Mouse (Mus musculus) retina, postnatal 1 day (tissue): ENCODE data around the gene Itpkc.

Source experiments
- DNase-seq: peaks from one replicate; pipeline ENCODE4 v3.0.0-alpha.2; 2012

Itpkc gene

DNA sequence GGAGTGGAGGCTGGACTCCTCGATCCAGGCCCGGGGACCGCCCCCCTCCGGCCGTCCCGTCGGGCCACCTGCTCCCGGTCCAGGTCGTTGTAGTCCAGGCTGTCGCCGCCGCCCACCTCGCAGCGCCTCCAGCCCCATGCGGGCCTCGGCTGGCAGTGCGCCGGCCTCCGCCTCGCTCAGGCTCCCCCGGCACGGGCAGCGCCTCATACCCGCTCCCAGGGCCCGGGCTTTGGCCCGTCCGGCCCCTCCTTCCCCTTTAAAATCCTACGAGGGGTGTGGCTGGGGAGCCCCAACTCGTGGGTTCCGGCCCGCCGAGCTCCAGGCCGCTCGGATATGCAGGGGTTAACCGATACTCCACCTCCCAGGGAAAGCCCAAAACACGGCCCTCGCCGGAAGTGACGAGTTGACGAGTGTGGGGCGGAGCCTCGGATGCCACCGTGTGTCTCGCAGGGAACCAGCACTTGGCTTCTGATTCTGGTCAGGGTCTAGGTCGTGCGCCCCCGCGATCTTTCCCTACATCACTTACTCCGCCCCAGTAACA, at the start of gene Itpkc:
Gene Itpkc, minus strand, starts transcription at position 381 of the 541 bp plus-strand sequence.
- DNase-seq: peak; percentile 97

DNA sequence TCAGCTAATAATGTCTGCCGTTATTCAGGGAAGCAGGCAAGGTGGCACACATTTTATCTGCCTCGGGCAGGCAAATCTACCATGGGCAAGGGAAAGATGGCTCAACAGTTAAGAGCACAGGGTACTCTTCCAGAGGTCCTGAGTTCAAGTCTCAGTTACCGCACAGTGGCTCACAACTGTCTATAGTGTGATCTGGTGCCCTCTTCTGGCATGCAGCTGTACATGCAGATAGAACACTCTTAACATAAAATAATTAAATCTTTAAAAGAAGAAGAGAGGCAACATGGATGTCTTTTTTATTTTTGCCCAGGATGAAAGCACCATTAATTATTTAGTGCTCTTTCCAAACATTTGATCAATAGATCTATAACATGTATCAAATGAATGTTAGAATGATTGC, 48.7 kb upstream of the Itpkc start:
- DNase-seq: no peak

DNA sequence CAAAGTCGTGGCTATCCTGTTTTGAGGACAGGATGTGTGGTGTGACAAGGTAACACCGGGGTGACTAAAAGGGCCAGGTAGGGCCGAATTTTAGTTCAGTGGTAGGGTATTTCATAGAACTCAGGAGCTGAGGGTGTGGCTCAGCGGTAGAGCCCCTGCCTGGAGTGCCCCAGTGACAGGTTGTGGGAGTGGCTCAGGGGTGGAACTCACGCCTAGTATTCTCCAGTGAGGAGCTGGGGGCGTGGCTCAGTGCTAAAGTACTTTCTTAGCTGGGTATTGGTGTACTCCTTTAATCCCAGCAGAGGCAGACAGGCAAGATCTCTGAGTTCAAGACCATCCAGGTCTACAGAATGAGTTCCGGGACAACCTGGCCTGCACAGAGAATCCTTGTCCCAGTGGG, 47.6 kb upstream of the Itpkc start:
- no peak for DNase-seq

DNA sequence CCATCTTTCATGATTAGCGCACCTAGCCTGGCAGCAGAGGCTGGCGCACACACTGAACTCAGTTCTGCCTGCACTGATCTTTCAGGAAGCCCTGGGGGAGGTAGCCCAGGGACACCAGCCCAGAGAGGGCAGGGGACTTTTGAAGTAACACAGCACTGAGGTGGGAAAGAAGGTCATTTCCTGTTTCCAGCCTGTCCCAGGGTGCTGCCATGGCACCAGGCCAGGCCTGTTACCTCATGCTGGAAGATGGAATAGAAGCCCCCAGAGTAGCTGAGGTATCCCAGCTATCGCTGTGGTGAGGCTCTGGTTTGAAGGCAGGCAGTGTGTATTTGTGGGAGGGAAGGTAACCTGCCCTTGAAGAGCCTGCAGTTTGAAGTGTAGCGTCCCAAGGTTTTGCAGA, 46.5 kb upstream of the Itpkc start:
- no peak for DNase-seq

DNA sequence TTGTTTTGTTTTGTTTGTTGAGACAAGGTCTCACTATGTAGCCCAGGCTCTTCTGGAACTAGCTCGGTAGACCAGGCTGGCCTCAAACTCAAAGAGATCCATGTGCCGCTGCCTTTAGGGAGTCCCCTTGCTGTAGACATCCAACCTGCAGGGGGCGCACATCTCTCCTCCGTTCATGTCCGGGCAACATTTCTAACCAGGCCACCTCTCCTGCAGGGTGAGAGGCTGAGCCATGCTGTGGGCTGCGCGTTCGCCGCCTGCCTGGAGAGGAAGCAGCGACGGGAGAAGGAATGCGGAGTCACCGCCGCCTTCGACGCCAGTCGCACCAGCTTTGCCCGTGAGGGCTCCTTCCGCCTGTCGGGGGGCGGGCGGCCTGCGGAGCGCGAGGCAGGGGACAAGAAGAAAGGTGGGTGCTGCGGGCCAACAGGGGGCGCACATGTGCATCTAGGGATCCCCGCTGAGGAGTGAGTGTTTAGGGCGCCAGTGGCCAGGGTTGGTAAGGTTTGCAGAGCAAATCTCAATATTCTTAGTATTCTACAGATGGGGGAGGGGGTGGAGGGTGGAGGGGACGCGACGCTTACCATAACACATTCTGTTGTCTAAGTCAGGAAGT, 45.4 kb upstream of the Itpkc start:
- DNase-seq: peak; percentile 56

DNA sequence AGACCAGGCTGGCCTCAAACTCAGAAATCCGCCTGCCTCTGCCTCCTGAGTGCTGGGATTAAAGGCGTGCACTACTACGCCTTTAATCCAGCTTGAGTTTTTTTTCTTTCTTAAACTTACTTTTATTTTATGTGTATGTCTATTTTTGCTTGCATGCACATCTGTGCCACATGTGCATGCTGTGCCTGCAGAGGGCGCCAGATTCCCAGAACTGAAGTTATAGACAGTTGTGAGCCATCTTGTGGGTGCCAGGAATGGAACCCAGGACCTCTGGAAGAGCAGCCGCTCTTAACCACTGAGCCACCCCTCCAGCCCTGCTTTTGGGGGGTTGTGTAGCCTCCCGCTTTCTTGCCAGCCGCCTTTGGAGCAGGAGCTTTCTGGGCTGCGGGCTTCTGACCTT, 43.0 kb upstream of the Itpkc start:
- no peak for DNase-seq

DNA sequence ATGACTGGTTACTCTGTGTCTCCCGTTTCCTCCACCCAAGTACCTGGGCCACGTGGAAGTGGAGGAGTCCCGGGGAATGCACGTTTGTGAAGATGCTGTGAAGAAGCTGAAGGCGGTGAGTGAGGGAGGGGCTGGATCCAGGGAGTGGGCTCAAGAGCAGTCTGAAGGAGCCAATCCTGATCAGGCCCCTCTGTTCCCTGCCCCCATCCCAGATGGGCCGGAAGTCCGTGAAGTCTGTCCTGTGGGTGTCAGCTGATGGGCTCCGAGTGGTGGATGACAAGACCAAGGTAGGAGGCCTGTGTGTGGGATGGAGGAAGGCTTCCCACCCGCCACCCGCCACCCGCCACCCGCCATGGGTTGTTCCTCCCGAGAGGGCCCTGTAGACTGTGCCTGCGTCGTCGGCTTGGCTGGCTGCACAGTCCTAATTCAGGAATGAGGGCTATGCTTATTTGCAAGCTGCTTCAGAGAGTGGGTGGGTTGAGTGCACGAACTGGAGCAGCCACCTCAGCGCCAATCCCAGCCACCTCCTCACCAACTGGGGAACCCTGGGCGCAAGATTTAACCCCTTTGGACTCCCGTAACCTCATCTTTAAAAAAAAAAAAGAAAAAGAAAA, 38.2 kb upstream of the Itpkc start:
- no peak for DNase-seq

DNA sequence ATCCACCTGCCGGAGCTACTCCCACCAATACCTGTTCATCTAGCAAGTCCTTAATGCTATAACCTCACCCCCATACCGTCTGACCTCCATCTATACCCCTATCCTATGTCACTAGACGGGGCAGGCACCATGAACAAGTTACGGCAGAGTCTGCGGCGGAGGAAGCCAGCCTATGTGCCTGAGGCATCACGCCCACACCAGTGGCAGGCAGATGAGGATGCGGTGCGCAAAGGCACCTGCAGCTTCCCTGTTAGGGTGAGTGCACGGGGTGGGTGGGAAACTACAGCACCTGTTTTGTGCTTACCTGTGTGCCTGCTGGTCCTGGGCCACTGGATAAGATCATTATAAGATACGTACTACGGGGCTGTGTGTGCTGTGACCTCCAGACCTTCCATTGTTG, 36.3 kb upstream of the Itpkc start:
- DNase-seq: no peak

DNA sequence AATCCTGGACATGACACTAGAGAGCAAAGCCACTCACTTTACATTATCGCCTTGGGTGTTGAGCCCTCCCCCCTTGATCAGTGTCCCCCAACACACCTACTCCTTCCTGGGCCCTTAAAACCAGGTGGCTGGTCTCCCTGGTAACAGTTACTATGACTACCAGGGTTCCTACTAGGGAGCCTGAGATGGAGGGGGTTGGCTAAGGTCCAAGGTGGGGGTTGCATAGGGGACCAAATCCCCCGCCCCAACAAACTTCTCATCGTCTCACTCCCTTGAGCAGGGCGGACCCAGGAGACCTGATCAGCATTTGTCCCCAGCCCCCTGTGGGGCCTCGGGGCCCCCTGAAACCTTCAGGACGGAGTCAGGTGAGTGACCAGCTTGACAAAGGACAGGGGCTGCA, 33.4 kb upstream of the Itpkc start:
- DNase-seq: no peak

DNA sequence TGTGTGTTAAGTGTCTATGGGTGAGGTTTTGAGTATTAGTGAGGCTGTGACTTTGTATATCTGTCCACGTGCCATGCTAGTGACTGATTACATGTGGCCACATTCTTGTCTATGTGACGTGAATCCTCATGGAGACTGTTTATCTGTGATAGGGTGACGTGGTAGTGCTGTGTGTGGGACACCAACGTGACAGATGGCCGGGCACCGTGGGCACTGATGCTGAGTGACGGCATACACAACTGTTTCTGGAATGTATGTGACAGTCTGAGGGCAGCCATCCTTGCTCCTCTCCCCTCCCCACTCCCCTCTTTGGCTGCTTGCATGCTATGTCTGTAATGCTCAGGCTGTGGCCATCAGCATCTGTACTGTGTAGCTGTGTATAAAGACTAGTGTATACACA, 32.4 kb upstream of the Itpkc start:
- no peak for DNase-seq

DNA sequence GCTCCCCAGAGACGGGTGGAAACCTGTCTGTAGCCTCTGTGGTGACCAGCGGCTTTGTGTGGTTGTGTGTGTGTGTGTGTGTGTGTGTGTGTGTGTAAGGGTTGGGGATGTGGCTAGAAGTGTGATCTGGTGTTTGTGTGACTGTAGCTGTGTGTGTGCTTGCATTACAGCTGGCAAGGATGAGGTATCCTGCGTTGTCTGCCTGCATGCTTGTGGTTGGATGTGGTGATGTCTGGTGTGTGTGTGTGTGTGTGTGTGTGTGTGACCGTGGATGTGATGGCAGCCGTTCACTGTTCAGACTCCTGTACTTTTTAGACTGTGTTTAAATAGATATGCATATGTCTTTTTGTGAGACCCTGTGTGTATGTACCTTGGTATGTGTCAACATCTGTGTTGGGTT, 31.3 kb upstream of the Itpkc start:
- no peak for DNase-seq

DNA sequence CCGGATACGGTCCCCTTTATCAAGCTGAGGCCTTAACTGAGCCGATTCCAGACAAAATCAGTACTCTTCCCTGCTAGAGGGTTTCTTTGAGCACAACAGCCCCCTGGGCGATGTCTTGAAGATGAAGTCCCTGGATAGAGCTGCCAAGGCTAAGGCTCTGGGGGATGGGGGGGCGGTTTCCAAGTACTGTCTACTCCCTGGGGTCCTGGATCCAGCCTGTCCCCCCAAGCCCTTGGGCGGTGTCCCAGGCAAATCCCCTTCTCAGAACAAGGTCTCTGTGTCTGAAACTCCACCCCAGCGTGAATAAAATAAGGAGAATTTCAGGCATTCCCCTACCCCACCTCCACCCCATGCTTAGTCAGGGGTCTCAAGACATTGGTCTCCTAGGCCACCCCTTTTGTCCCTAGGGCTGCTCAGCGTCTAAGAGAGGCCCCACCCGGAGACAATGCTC, 30.8 kb upstream of the Itpkc start:
- peak; percentile 53 for DNase-seq

DNA sequence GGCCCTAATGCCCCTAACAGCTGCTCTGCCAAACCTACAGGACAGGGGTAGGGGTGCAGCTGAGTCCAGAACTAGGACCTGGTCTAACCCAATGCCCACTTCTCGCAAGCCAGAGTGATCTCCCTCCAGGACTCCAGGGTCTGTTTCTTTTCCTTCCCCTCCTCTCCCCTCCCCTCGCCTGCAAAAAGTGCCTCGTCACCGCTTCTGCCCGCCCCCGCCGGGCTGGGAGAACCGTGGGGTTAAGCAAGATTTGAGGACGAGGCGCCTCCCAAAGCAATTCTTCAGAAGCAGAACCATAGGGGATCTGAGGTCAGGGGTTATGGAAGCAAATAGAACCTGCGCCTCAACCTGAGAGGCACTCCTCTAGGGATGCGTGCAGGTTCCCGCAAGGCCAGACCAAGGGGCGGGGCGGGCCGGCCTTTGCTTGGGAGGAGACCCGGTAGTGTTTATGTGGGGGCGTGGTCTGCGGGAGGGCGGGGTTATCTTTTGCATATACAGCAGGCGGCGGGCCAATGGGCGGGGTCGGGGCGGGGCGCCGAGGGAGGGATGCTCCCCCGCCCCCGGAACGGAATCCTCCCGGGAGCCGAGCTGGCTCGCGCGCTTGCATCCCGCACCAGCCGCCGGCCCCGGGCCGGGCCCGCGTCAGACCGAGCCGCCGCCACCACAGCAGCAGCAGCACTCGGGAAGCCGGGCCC, 29.9 kb upstream of the Itpkc start, which contains the start of gene Numbl:
Gene Numbl, plus strand, starts transcription at position 229 of the 695 bp plus-strand sequence.
- DNase-seq: peak; percentile 97

DNA sequence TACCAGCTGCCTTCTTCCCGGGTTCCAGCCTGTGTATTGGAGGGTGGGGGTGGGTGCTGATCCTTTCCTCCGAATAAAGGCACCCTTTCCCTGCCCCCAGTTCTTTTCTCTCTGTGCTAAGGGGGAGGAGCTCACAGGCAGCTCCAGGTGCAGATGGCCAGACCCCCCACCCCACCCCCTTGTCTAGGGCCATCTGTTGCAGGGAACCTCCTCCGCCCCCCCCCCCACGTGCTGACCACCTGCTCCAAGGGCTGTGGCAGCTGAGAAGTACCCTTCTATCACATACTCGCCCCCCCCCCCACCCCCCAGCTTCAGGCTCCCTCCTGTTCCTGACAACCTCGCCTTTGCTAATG, 29.4 kb upstream of the Itpkc start:
- peak; percentile 87 for DNase-seq

DNA sequence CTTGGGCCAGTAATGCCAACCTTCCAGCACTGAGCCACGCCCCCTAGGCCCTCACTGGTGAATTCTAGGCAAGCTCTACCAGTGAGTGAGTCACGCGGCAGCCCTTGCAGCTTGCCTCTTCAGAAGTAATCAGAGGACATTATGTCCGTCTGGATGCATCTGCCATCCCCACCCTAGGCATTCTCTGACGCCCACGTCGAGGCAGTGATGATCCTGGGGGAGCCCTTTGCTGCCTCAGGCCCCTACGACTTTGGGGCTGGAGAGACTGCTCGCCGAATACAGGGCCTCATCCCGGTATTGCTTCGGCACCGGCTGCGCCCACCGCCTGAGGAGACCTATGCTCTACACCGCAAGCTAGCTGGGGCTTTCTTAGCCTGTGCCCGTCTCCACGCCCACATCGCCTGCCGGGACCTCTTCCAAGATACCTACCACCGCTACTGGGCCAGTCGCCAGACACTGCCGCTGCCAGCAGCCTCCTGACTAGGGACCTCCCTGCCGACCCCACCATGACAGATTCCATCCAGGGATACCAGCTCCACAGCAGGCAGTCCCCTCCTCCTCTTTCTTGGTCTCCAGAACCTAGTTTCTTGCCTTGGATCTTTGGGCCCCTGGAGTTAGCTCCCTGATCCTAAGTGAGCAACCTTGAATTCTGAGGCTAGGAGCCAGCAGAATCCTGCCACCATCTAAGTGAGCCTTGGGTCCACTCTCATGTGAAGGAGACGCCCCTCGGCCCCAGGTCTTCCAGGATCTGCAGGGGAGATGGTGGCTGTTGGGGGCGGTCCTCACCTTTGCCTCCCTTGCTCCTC, 28.8 kb upstream of the Itpkc start:
- peak; percentile 88 for DNase-seq

DNA sequence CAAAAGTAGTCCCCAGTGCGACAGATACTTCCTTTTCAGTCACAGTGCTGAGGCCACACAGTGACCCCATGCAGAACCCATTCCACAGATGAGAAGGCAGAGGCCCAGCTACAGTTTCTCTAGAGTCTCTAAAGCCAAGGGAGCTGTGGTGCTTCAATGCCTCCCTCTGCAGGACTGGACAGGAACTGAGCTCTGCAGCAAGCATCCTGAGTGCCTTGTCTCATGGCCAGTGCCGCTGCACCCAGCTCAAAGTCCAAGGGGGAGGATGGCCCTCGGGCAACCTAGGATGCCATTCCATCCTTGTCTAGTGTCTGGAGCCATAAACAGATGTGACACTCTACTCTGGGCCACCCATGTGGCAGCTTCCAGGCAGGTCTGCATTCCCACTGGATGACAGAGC, 27.3 kb upstream of the Itpkc start:
- DNase-seq: peak; percentile 36

DNA sequence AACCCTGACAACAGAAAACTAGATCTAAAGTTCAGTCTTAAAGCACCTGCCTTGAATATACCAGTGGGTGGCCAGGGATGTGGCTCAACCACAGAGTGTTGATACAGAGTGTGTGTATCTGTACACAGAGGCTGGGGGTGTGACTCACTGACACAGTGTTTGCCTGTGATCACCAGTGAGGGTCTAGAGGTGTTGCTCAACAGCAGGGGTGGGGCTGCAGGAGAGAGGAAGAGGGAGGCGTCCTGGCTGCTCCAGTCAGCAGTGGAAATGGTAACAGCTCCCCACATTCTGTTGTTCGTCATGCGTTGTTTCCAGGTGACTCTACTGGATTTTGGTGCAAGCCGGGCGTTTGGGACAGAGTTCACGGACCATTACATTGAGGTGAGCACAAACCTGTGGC, 23.5 kb upstream of the Itpkc start:
- no peak for DNase-seq

DNA sequence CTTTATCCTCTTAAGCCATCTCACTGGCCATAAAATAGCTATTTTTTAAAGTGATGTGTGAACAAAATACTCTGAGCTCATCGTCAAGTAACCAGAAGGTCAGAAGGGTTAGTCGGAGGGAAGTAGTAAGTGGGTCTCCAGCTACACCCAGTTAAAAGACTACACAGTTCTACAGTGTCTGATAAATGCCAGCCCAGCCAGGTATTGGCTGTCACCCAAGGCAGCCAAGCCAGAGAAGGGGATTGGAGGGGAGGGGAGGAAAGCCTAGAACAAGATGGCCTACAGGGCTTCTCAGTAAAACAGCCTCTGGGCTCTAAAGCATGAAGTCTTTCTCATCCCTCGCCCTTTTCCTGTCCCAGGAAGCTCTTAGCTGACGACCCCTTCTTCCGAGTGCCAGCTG, 21.5 kb upstream of the Itpkc start:
- no peak for DNase-seq

DNA sequence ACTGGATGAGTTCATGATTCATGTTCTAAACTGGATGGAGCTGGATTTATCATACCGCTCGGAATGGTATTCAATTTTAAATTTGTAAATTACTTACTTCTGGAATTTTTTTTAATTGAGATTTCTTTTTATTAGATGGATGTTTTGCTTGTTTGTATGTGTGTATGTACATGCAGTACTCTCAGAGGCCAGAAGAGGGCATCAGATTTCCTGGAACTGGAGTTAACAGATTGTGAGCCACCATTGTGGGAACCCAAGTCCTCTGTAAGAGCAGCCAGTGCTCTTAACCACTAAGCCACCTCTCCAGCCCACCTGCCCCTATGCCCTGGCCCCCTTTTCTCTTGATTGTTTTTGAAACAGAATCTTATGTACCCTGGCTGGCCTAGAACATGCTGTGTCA, 20.7 kb upstream of the Itpkc start:
- peak; percentile 68 for DNase-seq

DNA sequence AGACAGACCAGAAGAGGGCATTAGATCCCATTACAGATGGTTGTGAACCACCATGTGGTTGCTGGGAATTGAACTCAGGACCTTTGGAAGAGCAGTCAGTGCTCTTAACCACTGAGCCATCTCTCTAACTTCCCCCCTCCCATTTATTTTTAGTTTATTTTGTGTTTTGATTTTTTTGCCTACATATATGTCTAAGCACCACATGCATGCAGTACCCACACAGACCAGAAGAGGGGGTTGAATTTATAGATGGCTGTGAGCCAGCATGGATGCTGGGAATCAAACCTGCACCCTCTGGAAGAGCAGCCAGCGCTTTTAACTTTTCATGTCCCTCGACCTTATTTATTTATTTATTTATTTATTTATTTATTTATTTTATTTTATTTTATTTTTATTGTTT, 15.6 kb upstream of the Itpkc start:
- DNase-seq: peak; percentile 44

DNA sequence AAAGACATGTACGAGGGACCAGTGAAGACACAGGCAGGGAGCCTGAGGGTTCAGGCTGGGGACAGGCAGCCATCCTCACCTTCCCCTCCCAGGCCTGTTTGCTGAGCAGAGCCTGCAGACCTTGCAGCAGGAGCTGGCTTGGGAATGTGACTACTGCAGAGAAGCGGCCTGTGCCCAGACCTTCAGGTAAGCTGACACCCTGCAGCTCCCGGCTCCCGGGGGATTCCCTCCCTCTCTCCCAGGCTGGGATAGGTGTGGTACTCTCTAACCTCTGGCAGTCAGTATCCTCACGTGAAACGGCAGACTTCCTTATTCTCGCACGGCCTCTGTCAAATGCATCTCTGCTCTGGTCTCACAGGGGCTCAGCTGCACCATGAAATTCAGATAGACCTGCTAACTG, 14.8 kb upstream of the Itpkc start:
- DNase-seq: no peak

DNA sequence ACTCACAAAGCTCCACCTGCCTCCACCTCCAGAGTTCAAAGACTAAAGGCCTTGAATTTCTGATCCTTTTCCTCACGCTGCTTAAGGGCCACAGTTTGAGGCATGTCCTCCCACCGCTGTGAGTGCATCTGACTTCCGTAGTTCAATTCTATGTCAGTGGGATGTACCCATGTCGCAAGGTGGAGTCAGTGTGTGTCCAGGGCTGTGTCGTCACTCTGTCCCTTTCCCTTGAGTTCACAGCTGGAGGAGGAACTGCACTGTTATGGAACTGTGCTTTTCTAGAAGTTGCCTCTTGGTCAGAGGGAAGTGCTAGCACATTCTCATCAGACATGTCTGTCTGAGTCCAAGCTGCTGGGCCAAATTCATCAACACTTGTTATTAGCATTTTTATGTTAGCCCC, 10.1 kb upstream of the Itpkc start:
- no peak for DNase-seq

DNA sequence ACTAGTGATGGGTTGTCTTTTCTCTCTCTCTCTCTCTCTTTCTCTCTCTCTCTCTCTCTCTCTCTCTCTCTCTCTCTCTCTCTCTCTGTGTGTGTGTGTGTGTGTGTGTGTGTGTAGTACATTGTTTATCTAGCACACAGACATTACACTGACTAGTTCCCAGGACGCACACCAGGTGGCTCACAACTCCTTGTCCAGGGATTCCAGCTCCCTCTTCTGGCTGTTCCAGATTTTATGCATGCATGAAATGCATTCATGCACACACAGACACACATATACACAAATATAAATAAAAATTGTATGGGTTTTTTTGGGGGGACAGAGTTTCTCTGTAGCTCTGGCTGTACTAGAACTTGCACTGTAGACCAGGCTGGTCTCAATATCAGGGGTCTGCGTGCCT, 9.1 kb upstream of the Itpkc start:
- no peak for DNase-seq
